Mouse (Mus musculus): ENCODE data around the gene Tpk1. TPM values are rescaled to one million over a fixed set of nuclear protein-coding genes. Genes with fewer than 3 reads are reported as not detected.

The Tpk1 gene
- polyA plus RNA-seq, 2 experiments: 3.9 to 5.8 TPM

GRCm38 (mm10) chr6:43678689-43679212 lies 12.7 kb upstream of the Tpk1 start:
- no peaks in the 10 kb centered on the region for H3K9me3 ChIP-seq (ENCODE audit: control insufficient read depth, low read length)
- ATAC-seq (ENCODE audit: insufficient read depth) (no peak), DNase-seq (ENCODE audit: low read depth in 3 of 3, low spot score in 3 of 3) (no peak)
- WGBS (ENCODE audit: insufficient replicate concordance): 57% methylated on average over 2 of the region's 2 CpGs
- no peak overlapping the region for H3K4me2 ChIP-seq (ENCODE audit: low read depth)
- no peak overlapping the region for H3K4me3 ChIP-seq (ENCODE audit: insufficient read depth in 1 of 2, low read depth in 2 of 2, low read length in 2 of 2)
- TF ChIP-seq EP300 (IDR thresholded peaks at IDR 0.05; ENCODE audit: low read depth): no peak
- TF ChIP-seq CTCF (IDR thresholded peaks at IDR 0.05; ENCODE audit: low read depth): no peak
- H3K9ac ChIP-seq (replicated peaks): no peak overlapping the region
- H3K4me1 ChIP-seq (replicated peaks; ENCODE audit: control insufficient read depth in 2 of 2, insufficient read depth in 2 of 2, low read length in 1 of 2): no peaks in the 10 kb centered on the region
- no peaks in the 10 kb centered on the region for H3K27me3 ChIP-seq (ENCODE audit: control insufficient read depth, insufficient read depth, low read length)
- H3K36me3 ChIP-seq (replicated peaks; ENCODE audit: control insufficient read depth, insufficient read depth, low read depth): no peaks in the 10 kb centered on the region
- no peak overlapping the region for H3K27ac ChIP-seq

GRCm38 (mm10) chr6:43677566-43677965 lies 11.5 kb upstream of the Tpk1 start:
- Histone ChIP-seq H3K27ac (no peak overlapping the region), H3K4me3 (ENCODE audit: insufficient read depth in 1 of 2, low read depth in 2 of 2, low read length in 2 of 2) (no peak overlapping the region), H3K36me3 (replicated peaks; ENCODE audit: control insufficient read depth, insufficient read depth, low read depth) (no peaks in the 10 kb centered on the region), H3K9me3 (ENCODE audit: control insufficient read depth, low read length) (no peaks in the 10 kb centered on the region), H3K27me3 (ENCODE audit: control insufficient read depth, insufficient read depth, low read length) (no peaks in the 10 kb centered on the region), H3K4me2 (ENCODE audit: low read depth) (no peak overlapping the region), H3K4me1 (replicated peaks; ENCODE audit: control insufficient read depth in 2 of 2, insufficient read depth in 2 of 2, low read length in 1 of 2) (no peaks in the 10 kb centered on the region), H3K9ac (replicated peaks) (no peak overlapping the region)
- TF ChIP-seq CTCF (IDR thresholded peaks at IDR 0.05; ENCODE audit: low read depth) (no peak), EP300 (IDR thresholded peaks at IDR 0.05; ENCODE audit: low read depth) (no peak)
- WGBS (ENCODE audit: insufficient replicate concordance): 58% methylated on average over 3 of the region's 3 CpGs
- ATAC-seq (ENCODE audit: insufficient read depth) (no peak), DNase-seq (ENCODE audit: low read depth in 3 of 3, low spot score in 3 of 3) (no peak)

GRCm38 (mm10) chr6:43676139-43676538 lies 10.1 kb upstream of the Tpk1 start:
- no peak overlapping the region for H3K27ac ChIP-seq
- no peak overlapping the region for H3K4me2 ChIP-seq (ENCODE audit: low read depth)
- no peak for DNase-seq (ENCODE audit: low read depth in 3 of 3, low spot score in 3 of 3)
- H3K27me3 ChIP-seq (ENCODE audit: control insufficient read depth, insufficient read depth, low read length): no peaks in the 10 kb centered on the region
- H3K4me1 ChIP-seq (replicated peaks; ENCODE audit: control insufficient read depth in 2 of 2, insufficient read depth in 2 of 2, low read length in 1 of 2): no peaks in the 10 kb centered on the region
- TF ChIP-seq CTCF (IDR thresholded peaks at IDR 0.05; ENCODE audit: low read depth) (no peak), EP300 (IDR thresholded peaks at IDR 0.05; ENCODE audit: low read depth) (no peak)
- no peaks in the 10 kb centered on the region for H3K9me3 ChIP-seq (ENCODE audit: control insufficient read depth, low read length)
- no peaks in the 10 kb centered on the region for H3K36me3 ChIP-seq (replicated peaks; ENCODE audit: control insufficient read depth, insufficient read depth, low read depth)
- H3K9ac ChIP-seq (replicated peaks): no peak overlapping the region
- no peak overlapping the region for H3K4me3 ChIP-seq (ENCODE audit: insufficient read depth in 1 of 2, low read depth in 2 of 2, low read length in 2 of 2)
- no peak for ATAC-seq (ENCODE audit: insufficient read depth)
- WGBS (ENCODE audit: insufficient replicate concordance): 38% methylated on average over 3 of the region's 3 CpGs

GRCm38 (mm10) chr6:43674986-43675760 lies 9.1 kb upstream of the Tpk1 start:
- DNase-seq (ENCODE audit: low read depth in 3 of 3, low spot score in 3 of 3) (no peak), ATAC-seq (ENCODE audit: insufficient read depth) (no peak)
- H3K9ac ChIP-seq (replicated peaks): no peak overlapping the region
- 51% methylated on average over 3 of the region's 3 CpGs for WGBS (ENCODE audit: insufficient replicate concordance)
- H3K4me3 ChIP-seq (ENCODE audit: insufficient read depth in 1 of 2, low read depth in 2 of 2, low read length in 2 of 2): no peak overlapping the region
- no peaks in the 10 kb centered on the region for H3K36me3 ChIP-seq (replicated peaks; ENCODE audit: control insufficient read depth, insufficient read depth, low read depth)
- H3K27me3 ChIP-seq (ENCODE audit: control insufficient read depth, insufficient read depth, low read length): no peaks in the 10 kb centered on the region
- no peaks in the 10 kb centered on the region for H3K4me1 ChIP-seq (replicated peaks; ENCODE audit: control insufficient read depth in 2 of 2, insufficient read depth in 2 of 2, low read length in 1 of 2)
- no peak overlapping the region for H3K27ac ChIP-seq
- H3K9me3 ChIP-seq (ENCODE audit: control insufficient read depth, low read length): no peaks in the 10 kb centered on the region
- H3K4me2 ChIP-seq (ENCODE audit: low read depth): no peak overlapping the region
- TF ChIP-seq CTCF (IDR thresholded peaks at IDR 0.05; ENCODE audit: low read depth) (no peak), EP300 (IDR thresholded peaks at IDR 0.05; ENCODE audit: low read depth) (no peak)

GRCm38 (mm10) chr6:43670939-43671338 lies 4.9 kb upstream of the Tpk1 start:
- Histone ChIP-seq H3K4me1 (replicated peaks; ENCODE audit: control insufficient read depth in 2 of 2, insufficient read depth in 2 of 2, low read length in 1 of 2) (peaks cover 4 to 7% of the 10 kb centered on the region in 2 experiments; a peak in 2 of 4 replicates), H3K9ac (replicated peaks) (no peak overlapping the region), H3K4me2 (ENCODE audit: low read depth) (no peak overlapping the region), H3K27me3 (ENCODE audit: control insufficient read depth, insufficient read depth, low read length) (no peaks in the 10 kb centered on the region), H3K9me3 (ENCODE audit: control insufficient read depth, low read length) (no peaks in the 10 kb centered on the region), H3K4me3 (ENCODE audit: insufficient read depth in 1 of 2, low read depth in 2 of 2, low read length in 2 of 2) (no peak overlapping the region), H3K27ac (no peak overlapping the region), H3K36me3 (replicated peaks; ENCODE audit: control insufficient read depth, insufficient read depth, low read depth) (no peaks in the 10 kb centered on the region)
- no peak for DNase-seq (ENCODE audit: low read depth in 3 of 3, low spot score in 3 of 3)
- TF ChIP-seq EP300 (IDR thresholded peaks at IDR 0.05; ENCODE audit: low read depth) (no peak), CTCF (IDR thresholded peaks at IDR 0.05; ENCODE audit: low read depth) (no peak)
- WGBS (ENCODE audit: insufficient replicate concordance): 64% methylated on average over 2 of the region's 2 CpGs
- no peak for ATAC-seq (ENCODE audit: insufficient read depth)
